Mouse (Mus musculus): ENCODE data around the gene Smim14. TPM values are rescaled to one million over a fixed set of nuclear protein-coding genes. Genes with fewer than 3 reads are reported as not detected.

Gene Smim14
- total and polyA plus RNA-seq, 3 experiments: 18.8 to 29.8 TPM; not detected in 1

DNA sequence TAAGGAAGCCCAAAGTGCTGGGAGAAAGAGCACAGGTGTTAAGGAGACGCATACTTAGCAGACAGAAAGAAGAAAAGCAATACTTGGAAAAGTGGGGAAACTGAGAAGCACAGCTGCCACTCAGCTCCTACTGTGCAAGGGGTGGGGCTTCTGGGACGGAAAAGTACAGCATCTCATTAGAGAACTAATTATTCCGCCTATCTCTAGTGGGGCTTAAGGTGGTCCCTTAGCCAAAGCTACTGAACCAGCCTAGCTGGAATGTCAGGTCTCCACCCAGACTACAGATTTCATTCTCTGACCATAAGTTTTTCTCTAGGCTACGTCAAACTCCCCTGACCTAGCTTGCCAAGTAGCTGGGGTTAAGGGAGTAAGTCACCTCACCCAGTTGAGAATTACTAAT is 2.5 kb downstream of the Smim14 start:
- H3K4me3 ChIP-seq (ENCODE audit: control insufficient read depth in 1 of 2, insufficient read depth in 1 of 2, low read depth in 2 of 2, low read length in 2 of 2): no peak overlapping the region
- TF ChIP-seq TCF12 (IDR thresholded peaks at IDR 0.05; ENCODE audit: low read depth, low read length) (no peak), JUND (IDR thresholded peaks at IDR 0.05; ENCODE audit: low read depth, low read length) (no peak), GABPA (IDR thresholded peaks at IDR 0.05; ENCODE audit: low read depth, low read length) (no peak), TAL1 (IDR thresholded peaks at IDR 0.05; ENCODE audit: low read length) (no peak), EP300 (IDR thresholded peaks at IDR 0.05; ENCODE audit: low read depth in 1 of 2, low read length in 2 of 2) (no peak), KAT2A (conservative IDR thresholded peaks at IDR 0.05; ENCODE audit: low read depth, low read length) (no peak), MEF2A (IDR thresholded peaks at IDR 0.05; ENCODE audit: extremely low read depth, insufficient replicate concordance, low read depth, low read length, poor library complexity, severe bottlenecking) (no peak), ETS1 (IDR thresholded peaks at IDR 0.05; ENCODE audit: low read depth, low read length) (no peak), MAFK (IDR thresholded peaks at IDR 0.05; ENCODE audit: borderline replicate concordance, low read depth, low read length) (no peak), NELFE (IDR thresholded peaks at IDR 0.05; ENCODE audit: low read depth, low read length) (no peak), USF1 (IDR thresholded peaks at IDR 0.05; ENCODE audit: low read depth, low read length) (no peak), RCOR1 (IDR thresholded peaks at IDR 0.05; ENCODE audit: low read depth, low read length) (no peak), ELF1 (IDR thresholded peaks at IDR 0.05; ENCODE audit: low read depth, low read length) (no peak), CHD1 (IDR thresholded peaks at IDR 0.05; ENCODE audit: low read depth, low read length) (no peak), GATA1 (IDR thresholded peaks at IDR 0.05; ENCODE audit: low read depth, low read length) (no peak), MYC (IDR thresholded peaks at IDR 0.05; ENCODE audit: low read depth, low read length) (no peak), ZC3H11A (IDR thresholded peaks at IDR 0.05; ENCODE audit: low read depth, low read length) (no peak), SMC3 (IDR thresholded peaks at IDR 0.05; ENCODE audit: low read depth, low read length) (no peak), MYB (IDR thresholded peaks at IDR 0.05; ENCODE audit: low read depth, low read length) (no peak), ZMIZ1 (IDR thresholded peaks at IDR 0.05; ENCODE audit: low read depth, low read length) (no peak)
- H3K27me3 ChIP-seq (ENCODE audit: control insufficient read depth in 1 of 2, insufficient read depth in 2 of 2, low read length in 2 of 2): no peaks in the 10 kb centered on the region
- peaks cover 4 to 14% of the 10 kb centered on the region in 2 experiments; a peak in 3 of 4 replicates for H3K4me1 ChIP-seq (ENCODE audit: control insufficient read depth in 1 of 2, insufficient read depth in 2 of 2, low read length in 2 of 2)
- DNase-seq (ENCODE audit: low read depth, low spot score): no peak
- peaks cover 23% of the 10 kb centered on the region for H3K79me2 ChIP-seq (ENCODE audit: control insufficient read depth, insufficient read depth, low read length, poor library complexity)
- H3K36me3 ChIP-seq (ENCODE audit: control insufficient read depth in 1 of 2, insufficient read depth in 2 of 2, low read length in 2 of 2): peaks cover 0 to 22% of the 10 kb centered on the region in 2 experiments; a peak in 2 of 4 replicates
- no peak overlapping the region for H3K27ac ChIP-seq (ENCODE audit: control insufficient read depth, low read depth, low read length)
- H3K9me3 ChIP-seq (replicated peaks; ENCODE audit: insufficient read depth, low read length): no peaks in the 10 kb centered on the region
- no peak overlapping the region for H3K9ac ChIP-seq (ENCODE audit: control insufficient read depth, low read depth, low read length, poor library complexity, severe bottlenecking)

GRCm38 (mm10) chr5:65531283-65531682 is 5.7 kb downstream of the Smim14 start:
- H3K9me3 ChIP-seq (replicated peaks; ENCODE audit: insufficient read depth, low read length): no peaks in the 10 kb centered on the region
- H3K36me3 ChIP-seq (ENCODE audit: control insufficient read depth in 1 of 2, insufficient read depth in 2 of 2, low read length in 2 of 2): peaks cover 0 to 19% of the 10 kb centered on the region in 2 experiments; a peak in 2 of 4 replicates
- DNase-seq (ENCODE audit: low read depth, low spot score): no peak
- no peak for TF ChIP-seq CHD1 (IDR thresholded peaks at IDR 0.05; ENCODE audit: low read depth, low read length)
- no peak for TF ChIP-seq GATA1 (IDR thresholded peaks at IDR 0.05; ENCODE audit: low read depth, low read length)
- no peak for TF ChIP-seq SMC3 (IDR thresholded peaks at IDR 0.05; ENCODE audit: low read depth, low read length)
- no peak for TF ChIP-seq MAFK (IDR thresholded peaks at IDR 0.05; ENCODE audit: borderline replicate concordance, low read depth, low read length)
- TF ChIP-seq ZMIZ1 (IDR thresholded peaks at IDR 0.05; ENCODE audit: low read depth, low read length): no peak
- no peak for TF ChIP-seq ZC3H11A (IDR thresholded peaks at IDR 0.05; ENCODE audit: low read depth, low read length)
- H3K4me3 ChIP-seq (ENCODE audit: control insufficient read depth in 1 of 2, insufficient read depth in 1 of 2, low read depth in 2 of 2, low read length in 2 of 2): no peak overlapping the region
- no peak overlapping the region for H3K9ac ChIP-seq (ENCODE audit: control insufficient read depth, low read depth, low read length, poor library complexity, severe bottlenecking)
- no peak overlapping the region for H3K27ac ChIP-seq (ENCODE audit: control insufficient read depth, low read depth, low read length)
- no peaks in the 10 kb centered on the region for H3K79me2 ChIP-seq (ENCODE audit: control insufficient read depth, insufficient read depth, low read length, poor library complexity)
- H3K27me3 ChIP-seq (ENCODE audit: control insufficient read depth in 1 of 2, insufficient read depth in 2 of 2, low read length in 2 of 2): no peaks in the 10 kb centered on the region
- peaks cover 5 to 17% of the 10 kb centered on the region in 2 experiments for H3K4me1 ChIP-seq (ENCODE audit: control insufficient read depth in 1 of 2, insufficient read depth in 2 of 2, low read length in 2 of 2)
